Mouse (Mus musculus) heart, embryonic 15.5 days (tissue): ENCODE measurements around the gene Plekhh3. TPM values are rescaled to one million over a fixed set of nuclear protein-coding genes. Genes with fewer than 3 reads are reported as not detected.

ENCODE experiments used
- ATAC-seq: fragments of 200-750 bp; cut with Nextera tagmentation; replicated peaks from 2 replicates; pipeline ENCODE4 v1.8.0; 2017; ENCODE audit warnings: low read depth, moderate TSS enrichment; ENCODE audit not compliant: insufficient number of reproducible peaks, insufficient read depth, low FRiP score
- H3K27ac ChIP-seq: fragments of 300-500 bp; sonication (generic); 2 replicates; pipeline ENCODE4 v1.5.1; 2015; ENCODE audit warnings: mild to moderate bottlenecking, inconsistent platforms
- H3K27me3 ChIP-seq: fragments of 300-500 bp; sonication (generic); 2 replicates; pipeline ENCODE4 v1.6.1; 2015; ENCODE audit warnings: inconsistent platforms
- H3K36me3 ChIP-seq: fragments of 300-500 bp; sonication (generic); 2 replicates; pipeline ENCODE4 v1.6.1; 2015; ENCODE audit warnings: mild to moderate bottlenecking, inconsistent platforms
- H3K4me1 ChIP-seq: fragments of 300-500 bp; sonication (generic); replicated peaks from 2 replicates; pipeline ENCODE4 v1.6.1; 2015; ENCODE audit warnings: inconsistent platforms
- H3K4me2 ChIP-seq: fragments of 300-500 bp; sonication (generic); 2 replicates; pipeline ENCODE4 v1.6.1; 2015; ENCODE audit warnings: inconsistent platforms, mild to moderate bottlenecking, moderate library complexity
- H3K4me3 ChIP-seq: fragments of 300-500 bp; sonication (generic); 2 replicates; pipeline ENCODE4 v1.5.1; 2015; ENCODE audit warnings: mild to moderate bottlenecking, inconsistent platforms
- H3K9ac ChIP-seq: fragments of 300-500 bp; sonication (generic); 2 replicates; pipeline ENCODE4 v1.6.1; 2015; ENCODE audit warnings: mild to moderate bottlenecking, inconsistent platforms
- H3K9me3 ChIP-seq: fragments of 300-500 bp; sonication (generic); replicated peaks from 2 replicates; pipeline ENCODE4 v1.6.1; 2016; ENCODE audit warnings: inconsistent platforms
- WGBS: fragments of 180-500 bp; shearing (Covaris S2); methylation state at CpG from one replicate; pipeline ENCODE4 v1.1.7; 2015; ENCODE audit warnings: mixed read lengths; 5-methylcytosine and 5-hydroxymethylcytosine counted together
- polyA plus RNA-seq: library from polyadenylated mRNA; unstranded; fragments of >200 nt; fragmentation: Nextera tagmentation; extraction: Ambion mirVana; gene quantifications from 2 replicates; pipeline ENCODE4 v1.2.1, GENCODE M21; 2015

Plekhh3 gene
- polyA plus RNA-seq, 1 experiment from 2014 or later: 10.5 TPM

GRCm38 (mm10) chr11:101185441-101185840, 14.3 kb upstream of the Plekhh3 start:
- ATAC-seq: no peak
- H3K4me2 ChIP-seq: no peak overlapping the region
- 0 out of 2 replicates have a peak, but pooled peaks cover 5% of the 10 kb centered on the region for H3K27me3 ChIP-seq
- H3K9me3 ChIP-seq: no peaks in the 10 kb centered on the region
- no peak overlapping the region for H3K4me3 ChIP-seq
- peaks cover 19% of the 10 kb centered on the region for H3K4me1 ChIP-seq
- no peaks in the 10 kb centered on the region for H3K36me3 ChIP-seq
- no peak overlapping the region for H3K9ac ChIP-seq
- no peak overlapping the region for H3K27ac ChIP-seq
- 91% methylated on average over 4 of the region's 4 CpGs for WGBS

DNA sequence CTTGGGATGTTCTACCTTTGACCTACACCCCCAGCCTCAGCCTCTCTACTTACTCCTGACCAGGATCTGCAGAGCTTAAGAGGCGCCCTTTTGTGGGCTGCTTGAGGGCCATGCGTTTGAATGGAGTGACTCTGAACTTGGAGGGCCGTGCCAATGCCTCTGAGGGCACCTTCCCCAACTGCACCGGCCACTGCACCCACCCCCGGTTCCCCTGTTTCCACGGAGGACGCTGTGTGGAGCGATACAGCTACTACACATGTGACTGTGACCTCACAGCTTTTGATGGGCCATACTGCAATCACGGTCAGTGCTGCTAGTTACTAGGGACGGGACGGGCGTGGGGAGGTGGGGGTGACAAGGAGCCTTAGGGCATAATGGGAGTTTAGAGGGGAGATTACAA, 13.8 kb upstream of the Plekhh3 start:
- Histone ChIP-seq H3K4me3 (no peak overlapping the region), H3K27ac (no peak overlapping the region), H3K9ac (no peak overlapping the region), H3K4me2 (no peak overlapping the region), H3K27me3 (0 out of 2 replicates have a peak, but pooled peaks cover 5% of the 10 kb centered on the region), H3K9me3 (no peaks in the 10 kb centered on the region), H3K4me1 (peaks cover 17% of the 10 kb centered on the region), H3K36me3 (no peaks in the 10 kb centered on the region)
- ATAC-seq: no peak
- 87% methylated on average over 12 of the region's 12 CpGs for WGBS

DNA sequence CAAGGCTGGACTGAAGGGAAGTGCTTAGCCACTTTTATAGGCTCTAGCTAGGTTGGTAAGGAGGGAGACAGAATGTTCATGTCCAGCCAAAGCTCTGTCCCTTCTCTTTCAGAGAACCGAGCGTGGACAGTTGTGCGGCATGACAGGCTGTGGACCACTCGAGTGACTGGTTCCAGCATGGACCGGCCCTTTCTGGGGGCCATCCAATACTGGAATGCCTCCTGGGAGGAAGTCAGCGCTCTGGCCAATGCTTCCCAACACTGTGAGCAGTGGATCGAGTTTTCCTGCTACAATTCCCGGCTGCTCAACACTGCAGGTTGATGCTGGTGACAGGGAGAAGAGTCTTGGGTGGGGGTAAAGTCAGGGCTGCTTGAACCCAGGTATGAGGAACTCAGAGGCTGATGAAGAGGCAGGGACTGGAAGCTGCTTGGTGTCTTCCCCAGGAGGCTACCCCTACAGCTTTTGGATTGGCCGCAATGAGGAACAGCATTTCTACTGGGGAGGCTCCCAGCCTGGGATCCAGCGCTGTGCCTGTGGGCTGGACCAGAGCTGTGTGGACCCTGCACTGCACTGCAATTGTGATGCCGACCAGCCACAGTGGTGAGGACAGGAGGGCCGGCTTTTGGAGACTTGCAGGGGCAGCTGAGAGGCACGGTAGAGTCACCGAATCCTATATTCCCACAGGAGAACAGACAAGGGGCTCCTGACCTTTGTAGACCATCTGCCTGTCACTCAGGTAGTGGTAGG, 11.8 kb upstream of the Plekhh3 start:
- H3K9ac ChIP-seq: no peak overlapping the region
- no peak overlapping the region for H3K27ac ChIP-seq
- WGBS: 57% methylated on average over 14 of the region's 14 CpGs

DNA sequence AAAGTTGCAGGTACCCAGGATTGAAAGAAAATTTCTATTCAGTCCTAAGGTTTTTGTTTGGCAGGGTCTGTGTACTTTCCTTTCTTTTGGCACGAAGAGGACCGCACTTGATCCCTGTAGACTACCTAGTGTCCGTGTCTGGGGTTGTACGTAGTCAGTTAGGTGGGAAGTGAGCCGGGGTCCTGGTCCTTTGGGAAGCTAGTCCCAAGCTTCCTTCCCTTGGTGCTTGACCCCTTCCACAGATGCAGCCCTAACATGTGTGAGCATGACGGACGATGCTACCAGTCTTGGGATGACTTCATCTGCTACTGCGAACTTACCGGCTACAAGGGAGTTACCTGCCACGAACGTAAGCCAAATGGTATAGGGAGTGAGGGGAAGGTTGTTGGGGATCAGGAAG, 10.8 kb upstream of the Plekhh3 start:
- H3K9ac ChIP-seq: no peak overlapping the region
- peaks cover 14% of the 10 kb centered on the region for H3K4me1 ChIP-seq
- H3K9me3 ChIP-seq: no peaks in the 10 kb centered on the region
- H3K27ac ChIP-seq: no peak overlapping the region
- H3K27me3 ChIP-seq: peaks cover 30% of the 10 kb centered on the region
- ATAC-seq: no peak
- 90% methylated on average over 11 of the region's 11 CpGs for WGBS
- no peak overlapping the region for H3K4me2 ChIP-seq
- no peak overlapping the region for H3K4me3 ChIP-seq
- H3K36me3 ChIP-seq: no peaks in the 10 kb centered on the region

More for the DNA sequence above, 11.8 kb upstream of the Plekhh3 start:
- Histone ChIP-seq H3K4me1 (peaks cover 9% of the 10 kb centered on the region; the same call in 1 of the 2 replicates), H3K27me3 (peaks cover 20% of the 10 kb centered on the region; the same call in 1 of the 2 replicates), H3K9me3 (no peaks in the 10 kb centered on the region), H3K4me3 (no peak overlapping the region), H3K36me3 (no peaks in the 10 kb centered on the region), H3K4me2 (no peak overlapping the region)
- no peak; the same call in 1 of the 2 replicates for ATAC-seq

DNA sequence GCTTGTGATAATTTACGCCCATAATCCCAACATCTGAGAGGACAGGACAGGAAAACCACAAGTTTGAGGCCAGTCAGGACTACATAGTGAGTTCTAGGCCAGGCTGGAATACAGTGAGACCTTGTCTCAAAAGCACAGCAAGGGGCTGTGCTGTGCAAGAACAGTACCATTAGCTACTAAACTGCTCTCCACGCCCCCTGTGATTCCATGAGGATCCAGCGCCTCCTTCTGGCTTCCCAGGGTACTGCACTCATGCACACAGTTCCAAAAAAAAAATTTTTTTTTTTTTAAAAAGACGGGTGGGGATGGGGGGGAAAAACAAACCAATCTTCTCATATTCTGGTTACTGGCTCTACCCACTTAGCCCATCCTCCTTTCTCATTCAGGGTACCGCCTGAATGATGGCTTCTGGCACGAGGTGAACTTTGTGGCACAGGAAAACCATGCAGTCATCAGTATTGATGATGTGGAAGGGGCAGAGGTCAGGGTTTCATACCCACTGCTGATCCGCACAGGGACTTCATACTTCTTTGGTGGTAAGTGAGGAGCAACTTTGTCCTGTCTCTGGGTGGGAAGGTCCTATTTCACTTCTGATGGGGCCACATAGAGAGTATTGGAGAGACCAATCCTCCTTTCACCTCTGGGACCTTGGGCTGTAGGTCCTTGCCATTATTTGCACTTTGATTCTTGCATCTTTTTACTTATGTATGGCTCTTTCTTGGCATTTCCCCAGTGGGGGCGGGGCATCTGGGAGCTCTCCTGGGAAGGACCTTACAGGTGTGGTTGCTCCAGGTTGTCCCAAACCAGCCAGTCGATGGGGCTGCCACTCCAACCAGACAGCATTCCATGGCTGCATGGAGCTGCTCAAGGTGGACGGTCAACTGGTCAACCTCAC, 9.9 kb upstream of the Plekhh3 start:
- Histone ChIP-seq H3K36me3 (no peaks in the 10 kb centered on the region), H3K27me3 (peaks cover 37% of the 10 kb centered on the region), H3K27ac (no peak overlapping the region), H3K4me2 (no peak overlapping the region), H3K4me1 (peaks cover 22% of the 10 kb centered on the region), H3K9ac (no peak overlapping the region), H3K4me3 (no peak overlapping the region), H3K9me3 (no peaks in the 10 kb centered on the region)
- no peak for ATAC-seq
- WGBS: 42% methylated on average over 10 of the region's 10 CpGs

DNA sequence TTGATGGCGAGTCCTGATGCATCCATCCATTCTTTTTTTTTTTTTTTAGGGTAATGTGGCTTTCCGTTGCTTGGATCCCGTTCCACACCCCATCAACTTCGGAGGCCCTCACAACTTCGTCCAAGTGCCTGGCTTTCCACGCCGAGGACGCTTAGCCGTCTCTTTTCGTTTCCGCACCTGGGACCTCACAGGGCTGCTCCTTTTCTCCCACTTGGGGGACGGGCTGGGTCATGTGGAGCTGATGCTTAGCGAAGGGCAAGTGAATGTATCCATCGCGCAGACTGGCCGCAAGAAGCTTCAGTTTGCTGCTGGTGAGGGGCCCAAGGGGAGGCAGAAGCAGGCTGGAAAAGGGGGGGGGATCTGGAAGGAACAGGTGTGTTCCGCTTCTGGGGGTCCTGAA, 9.1 kb upstream of the Plekhh3 start:
- 66% methylated on average over 17 of the region's 17 CpGs for WGBS
- Histone ChIP-seq H3K36me3 (no peaks in the 10 kb centered on the region), H3K4me2 (no peak overlapping the region), H3K27ac (no peak overlapping the region), H3K27me3 (peaks cover 39% of the 10 kb centered on the region), H3K9me3 (no peaks in the 10 kb centered on the region), H3K9ac (no peak overlapping the region), H3K4me1 (peaks cover 29% of the 10 kb centered on the region), H3K4me3 (no peak overlapping the region)
- no peak for ATAC-seq

DNA sequence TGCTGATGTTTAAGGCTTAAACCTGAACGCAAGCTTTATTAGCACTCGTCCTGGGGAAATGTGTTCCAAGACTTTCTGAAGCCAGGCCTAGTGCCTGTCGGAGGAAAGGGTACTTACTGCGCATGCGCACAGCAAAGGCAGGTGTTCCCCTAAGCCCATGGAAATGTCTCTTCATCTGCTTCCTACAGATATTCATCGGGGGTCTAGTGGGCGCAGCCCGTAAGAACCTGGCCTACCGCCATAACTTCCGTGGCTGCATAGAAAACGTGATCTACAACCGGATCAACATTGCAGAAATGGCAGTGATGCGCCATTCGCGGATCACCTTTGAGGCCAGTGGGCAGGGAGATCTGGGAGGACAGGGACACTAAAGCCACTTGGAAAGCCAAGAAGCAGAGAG, 8.2 kb upstream of the Plekhh3 start:
- Histone ChIP-seq H3K9ac (no peak overlapping the region), H3K9me3 (no peaks in the 10 kb centered on the region), H3K27ac (no peak overlapping the region), H3K4me2 (no peak overlapping the region), H3K4me3 (no peak overlapping the region), H3K4me1 (peaks cover 38% of the 10 kb centered on the region), H3K36me3 (no peaks in the 10 kb centered on the region), H3K27me3 (peaks cover 41% of the 10 kb centered on the region)
- no peak for ATAC-seq
- 76% methylated on average over 15 of the region's 15 CpGs for WGBS

DNA sequence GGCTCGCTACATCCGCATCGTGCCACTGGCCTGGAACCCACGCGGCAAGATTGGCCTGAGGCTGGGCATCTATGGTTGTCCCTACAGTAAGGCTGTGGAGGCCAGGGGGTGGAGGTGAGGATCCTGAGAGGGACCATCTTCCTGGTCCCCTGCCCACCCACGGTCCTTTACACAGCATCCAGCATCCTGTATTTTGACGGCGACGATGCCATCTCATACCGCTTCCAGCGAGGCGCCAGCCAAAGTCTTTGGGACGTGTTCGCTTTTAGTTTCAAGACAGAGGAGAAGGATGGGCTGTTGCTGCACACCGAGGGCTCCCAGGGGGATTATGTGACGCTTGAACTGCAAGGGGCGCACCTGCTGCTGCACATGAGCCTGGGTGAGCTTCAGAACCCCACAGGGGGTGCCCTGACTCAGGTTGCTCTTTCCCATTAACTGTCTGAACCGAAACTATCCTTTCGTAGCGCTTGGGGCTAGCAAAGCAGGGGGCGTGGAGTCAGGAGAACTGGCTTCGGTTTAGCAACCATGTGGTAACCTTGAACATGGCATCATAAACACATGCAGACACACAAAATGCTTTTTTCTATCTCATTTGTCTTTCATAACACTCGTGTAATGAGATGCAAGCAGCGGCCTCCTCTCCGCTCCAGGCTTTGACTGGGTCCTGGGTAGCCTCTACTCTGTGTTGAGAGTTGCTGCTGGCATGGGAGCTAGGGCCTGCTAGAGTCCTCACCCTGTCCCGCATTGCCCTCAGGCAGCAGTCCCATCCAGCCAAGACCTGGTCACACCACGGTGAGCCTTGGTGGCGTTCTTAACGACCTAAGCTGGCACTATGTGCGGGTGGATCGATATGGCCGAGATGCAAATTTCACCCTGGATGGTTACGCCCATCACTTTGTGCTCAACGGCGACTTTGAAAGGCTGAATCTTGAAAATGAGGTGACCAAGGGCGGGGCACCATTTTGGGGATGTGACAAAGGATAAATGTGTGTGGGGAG, 7.2 kb upstream of the Plekhh3 start:
- Histone ChIP-seq H3K9me3 (no peaks in the 10 kb centered on the region), H3K4me1 (peaks cover 48% of the 10 kb centered on the region), H3K27me3 (peaks cover 40% of the 10 kb centered on the region), H3K9ac (no peak overlapping the region), H3K27ac (no peak overlapping the region), H3K4me2 (no peak overlapping the region), H3K36me3 (no peaks in the 10 kb centered on the region), H3K4me3 (no peak overlapping the region)
- 58% methylated on average over 36 of the region's 36 CpGs for WGBS
- no peak for ATAC-seq

DNA sequence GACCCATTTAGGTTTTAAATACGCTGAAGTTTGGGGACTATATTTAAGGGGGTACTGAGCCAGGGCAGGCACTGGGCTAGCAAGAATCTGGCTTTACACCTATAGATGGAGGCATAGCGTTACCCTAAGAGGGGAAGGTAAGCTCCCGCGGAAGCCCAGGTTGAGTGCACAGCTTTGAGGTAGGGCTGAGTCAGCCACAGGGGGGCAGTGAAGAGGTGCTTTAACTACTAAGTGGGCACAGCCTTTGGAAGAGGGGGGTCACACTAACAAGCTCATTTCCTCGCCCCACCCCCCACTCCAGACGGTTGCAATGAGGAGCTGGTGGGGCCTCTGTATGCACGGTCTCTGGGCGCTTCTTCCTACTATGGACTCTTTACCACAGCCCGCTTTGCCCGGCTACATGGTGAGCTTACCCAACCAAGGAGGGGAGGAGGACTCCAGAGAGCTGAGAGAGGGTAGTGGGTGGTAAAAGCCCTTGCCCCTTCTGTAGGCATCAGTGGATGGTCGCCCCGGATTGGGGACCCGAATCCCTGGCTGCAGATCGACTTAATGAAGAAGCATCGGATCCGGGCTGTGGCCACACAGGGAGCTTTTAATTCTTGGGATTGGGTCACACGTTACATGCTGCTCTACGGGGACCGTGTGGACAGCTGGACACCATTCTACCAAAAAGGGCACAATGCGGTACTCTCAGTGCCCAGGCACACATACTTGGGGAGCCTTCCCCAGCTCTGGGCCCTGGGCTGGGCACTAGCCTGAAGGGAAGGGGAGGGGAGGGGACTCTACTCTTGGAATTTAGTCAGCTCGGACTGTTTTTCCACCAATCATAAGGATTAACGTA, 6.0 kb upstream of the Plekhh3 start:
- Histone ChIP-seq H3K9ac (no peak overlapping the region), H3K27me3 (peaks cover 37% of the 10 kb centered on the region), H3K4me2 (peak overlapping the region; percentile 71; the same call in 1 of the 2 replicates), H3K36me3 (no peaks in the 10 kb centered on the region), H3K9me3 (no peaks in the 10 kb centered on the region), H3K27ac (no peak overlapping the region), H3K4me3 (0 out of 2 replicates have a peak overlapping the region, but pooled peaks have one; percentile 38), H3K4me1 (peaks cover 58% of the 10 kb centered on the region)
- WGBS: 34% methylated on average over 22 of the region's 22 CpGs
- ATAC-seq: no peak

- ATAC-seq: no peak
Observed at GRCm38 (mm10) chr11:101176117-101176691, 5.1 kb upstream of the Plekhh3 start.

More at GRCm38 (mm10) chr11:101176117-101176691, 5.1 kb upstream of the Plekhh3 start:
- Histone ChIP-seq H3K4me3 (peak overlapping the region; percentile 38), H3K36me3 (no peaks in the 10 kb centered on the region), H3K27ac (no peak overlapping the region), H3K27me3 (peaks cover 37% of the 10 kb centered on the region), H3K4me2 (peak overlapping the region; percentile 71), H3K9me3 (no peaks in the 10 kb centered on the region), H3K9ac (peak overlapping the region; percentile 13; the same call in 1 of the 2 replicates), H3K4me1 (peaks cover 64% of the 10 kb centered on the region)
- WGBS: 1% methylated on average over 25 of the region's 25 CpGs
